Mouse (Mus musculus): ENCODE results near the gene Inpp4a.

GRCm38 (mm10) chr1:37333741-37334440 is 34.2 kb downstream of the Inpp4a start:
- TF ChIP-seq ZNF384 (IDR thresholded peaks at IDR 0.05; ENCODE audit: low read depth, low read length) (no peak), CHD2 (IDR thresholded peaks at IDR 0.05; ENCODE audit: low read depth, low read length) (no peak)
